Mouse (Mus musculus) bone marrow macrophage, adult 2 months (primary cell): ENCODE measurements around the gene Ppox. TPM values are rescaled to one million over a fixed set of nuclear protein-coding genes. Genes with fewer than 3 reads are reported as not detected.

Experiments used
- H3K27ac ChIP-seq: 2 replicates; pipeline ENCODE4 v1.5.1; 2012; ENCODE audit warnings: low read depth, low read length; ENCODE audit not compliant: insufficient read depth
- H3K4me1 ChIP-seq: 2 replicates; pipeline ENCODE4 v1.6.1; 2012; ENCODE audit warnings: low read length; ENCODE audit not compliant: control insufficient read depth, insufficient read depth
- H3K4me3 ChIP-seq: 2 replicates; pipeline ENCODE4 v1.5.1; 2012; ENCODE audit warnings: mild to moderate bottlenecking, low read length, moderate library complexity; ENCODE audit not compliant: insufficient read depth
- CTCF ChIP-seq: IDR thresholded peaks from 2 replicates; pipeline ENCODE4 v1.5.1; 2012; ENCODE audit warnings: low read depth, mild to moderate bottlenecking, low read length, moderate library complexity
- POLR2A ChIP-seq: IDR thresholded peaks from 2 replicates; pipeline ENCODE4 v1.6.1; 2012; ENCODE audit warnings: mild to moderate bottlenecking, low read depth, low read length, borderline replicate concordance
- polyA plus RNA-seq: library from polyadenylated mRNA; stranded (reverse); fragments of >200 nt; gene quantifications from 2 replicates; pipeline ENCODE4 v1.2.4, GENCODE M21; 2012; ENCODE audit not compliant: missing spikeins, insufficient read depth, insufficient read length

Ppox gene
- polyA plus RNA-seq, 1 experiment = 28.1 TPM

DNA sequence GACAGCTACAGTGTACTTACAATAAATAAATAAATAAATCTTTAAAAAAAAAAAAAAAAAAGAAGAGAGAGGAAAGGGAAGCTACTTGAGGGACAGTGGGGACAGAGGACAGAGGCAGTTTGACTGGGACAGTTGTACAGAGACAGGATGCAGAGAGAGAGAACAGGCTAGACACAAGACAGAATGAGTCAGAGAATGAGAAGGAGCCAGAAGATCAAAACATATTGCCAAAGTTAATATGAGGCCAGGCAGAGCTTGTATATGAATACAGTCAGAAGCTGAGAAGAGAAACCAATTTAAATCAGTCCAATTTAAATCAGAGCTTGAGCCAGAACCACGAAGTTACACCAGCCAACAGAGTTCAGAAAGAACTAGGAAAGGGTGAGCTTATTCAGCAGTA is 12.6 kb downstream of the Ppox start:
- Histone ChIP-seq H3K4me3 (no peak overlapping the region), H3K4me1 (peaks cover 38% of the 10 kb centered on the region), H3K27ac (peak overlapping the region; percentile 45)
- TF ChIP-seq POLR2A (no peak), CTCF (no peak)

DNA sequence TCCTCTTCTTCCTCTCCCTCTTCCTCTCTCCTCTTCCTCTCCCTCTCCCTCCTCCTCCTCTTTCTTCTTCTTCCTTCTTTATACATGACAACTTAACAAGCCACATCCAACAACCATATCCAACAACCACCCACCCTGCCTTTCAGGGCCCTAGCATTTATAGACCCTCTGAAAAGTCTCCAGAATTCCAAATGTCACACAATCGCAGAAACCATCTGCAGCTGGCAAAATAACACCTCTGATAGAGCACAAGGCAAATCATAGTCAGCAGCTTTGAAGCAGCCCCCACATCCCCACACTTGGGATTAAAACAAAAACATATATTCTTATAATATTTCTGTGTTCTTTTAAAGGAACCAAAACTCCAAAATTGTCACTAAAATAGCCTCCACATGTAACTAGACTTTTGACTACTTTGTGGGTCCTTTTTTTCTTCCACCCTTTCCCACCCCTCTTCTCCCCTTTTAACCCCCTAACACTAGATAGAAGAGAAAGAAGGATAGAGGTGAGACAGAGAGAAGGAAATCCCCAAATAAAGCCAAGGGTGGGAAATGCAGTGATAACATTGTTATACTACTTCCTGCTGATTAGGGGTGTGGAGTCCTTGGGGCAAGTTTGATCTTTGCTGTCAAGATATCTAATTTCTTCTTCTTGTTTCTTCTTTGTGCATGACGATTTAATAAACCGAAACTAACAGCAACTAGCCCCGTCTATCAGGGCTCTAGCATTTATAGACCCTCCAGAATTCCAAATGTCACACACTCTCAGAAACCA is 14.8 kb downstream of the Ppox start:
- H3K4me3 ChIP-seq = no peak overlapping the region
- H3K4me1 ChIP-seq = peaks cover 30% of the 10 kb centered on the region
- TF ChIP-seq CTCF = no peak
- no peak for TF ChIP-seq POLR2A
- no peak overlapping the region for H3K27ac ChIP-seq

DNA sequence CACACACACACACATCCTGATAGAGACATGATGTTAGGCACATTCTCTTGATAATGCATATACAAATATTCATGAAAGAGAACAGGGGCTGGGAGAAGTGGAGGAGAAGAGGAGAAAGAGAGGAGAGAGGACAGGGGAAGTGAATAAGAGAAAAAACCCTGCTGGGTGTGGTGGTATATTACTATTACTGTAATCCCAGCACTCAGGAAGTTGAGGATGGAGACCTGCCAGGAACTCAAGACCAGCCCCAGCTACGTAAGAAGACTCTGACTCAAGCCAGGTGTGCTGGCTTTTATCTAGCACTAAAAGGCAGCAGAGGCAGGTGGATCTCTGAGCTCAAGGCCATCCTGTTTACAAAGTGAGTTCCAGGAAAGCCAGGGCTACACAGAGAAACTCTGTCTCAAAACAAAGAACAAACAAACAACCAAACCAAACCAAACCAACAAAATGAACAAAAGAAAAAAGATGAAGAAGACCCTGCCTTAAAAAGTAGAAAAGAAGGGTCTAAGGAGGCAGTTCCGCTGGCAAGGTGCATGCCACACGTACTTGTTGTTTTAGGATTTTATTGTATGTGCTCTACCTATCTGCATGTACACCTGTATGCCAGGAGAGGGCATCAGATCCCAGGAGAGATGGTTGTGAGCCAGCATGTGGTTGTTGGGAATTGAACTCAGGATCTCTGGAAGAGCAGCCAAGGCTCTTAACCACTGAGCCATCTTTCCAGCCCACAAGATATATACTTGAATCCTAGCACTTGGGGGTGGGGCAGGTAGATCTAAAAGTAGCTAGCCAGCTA is 17.1 kb downstream of the Ppox start:
- no peak for TF ChIP-seq CTCF
- TF ChIP-seq POLR2A = no peak
- H3K4me3 ChIP-seq = no peak overlapping the region
- peak overlapping the region; percentile 61 for H3K27ac ChIP-seq
- H3K4me1 ChIP-seq = peaks cover 34% of the 10 kb centered on the region

DNA sequence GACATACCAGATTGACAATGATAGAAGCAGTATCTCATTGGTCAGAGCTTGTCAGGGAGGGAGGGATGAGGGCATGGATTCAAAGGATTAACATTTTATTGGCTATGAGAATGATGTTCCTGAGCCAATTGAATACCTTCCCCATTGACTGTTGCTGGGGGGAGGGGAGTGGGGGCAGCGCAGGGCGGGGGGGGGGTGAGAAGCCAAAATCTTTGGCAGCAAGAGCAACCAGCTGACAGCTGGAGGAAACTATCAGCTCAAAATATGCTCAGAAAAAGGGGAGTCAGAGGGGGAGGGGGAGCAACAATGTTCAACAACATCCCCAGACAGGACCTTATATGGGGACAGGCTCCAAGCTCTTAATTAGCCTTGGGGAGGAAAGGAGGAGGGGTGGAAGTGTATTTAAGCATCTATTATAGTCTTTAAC is 17.8 kb downstream of the Ppox start:
- H3K27ac ChIP-seq = peak overlapping the region; percentile 69
- peaks cover 30% of the 10 kb centered on the region for H3K4me1 ChIP-seq
- TF ChIP-seq CTCF (no peak), POLR2A (no peak)

DNA sequence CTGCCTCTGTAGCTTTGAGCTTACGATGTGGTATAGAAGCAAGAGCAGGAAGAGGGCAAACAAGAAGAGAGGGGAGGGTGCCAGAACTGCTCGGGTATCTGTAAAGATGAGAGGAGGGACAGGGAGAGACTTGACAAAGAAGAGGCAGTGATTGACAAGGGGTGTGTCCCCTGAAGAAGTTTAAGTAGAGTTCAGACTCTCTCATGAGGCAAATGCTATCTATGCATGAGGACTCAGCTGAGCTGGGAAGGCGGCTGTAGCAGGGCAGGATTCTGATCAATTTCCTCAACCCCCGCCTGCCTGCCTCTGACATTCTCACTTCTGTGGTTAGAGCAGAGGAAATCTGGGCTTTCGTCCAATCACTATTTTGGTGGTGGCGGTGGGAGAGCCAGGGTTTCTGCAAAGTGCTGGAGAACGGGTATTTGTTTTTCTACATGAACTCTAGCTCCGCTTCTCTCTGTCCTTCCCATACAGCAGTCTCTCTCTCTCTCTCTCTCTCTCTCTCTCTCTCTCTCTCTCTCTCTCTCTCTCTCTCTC is 18.3 kb downstream of the Ppox start:
- Histone ChIP-seq H3K4me3 (peak overlapping the region; percentile 34), H3K27ac (peak overlapping the region; percentile 69), H3K4me1 (peaks cover 30% of the 10 kb centered on the region)
- no peak for TF ChIP-seq CTCF
- no peak for TF ChIP-seq POLR2A

More for the DNA sequence above, 17.8 kb downstream of the Ppox start:
- H3K4me3 ChIP-seq = peak overlapping the region; percentile 34

DNA sequence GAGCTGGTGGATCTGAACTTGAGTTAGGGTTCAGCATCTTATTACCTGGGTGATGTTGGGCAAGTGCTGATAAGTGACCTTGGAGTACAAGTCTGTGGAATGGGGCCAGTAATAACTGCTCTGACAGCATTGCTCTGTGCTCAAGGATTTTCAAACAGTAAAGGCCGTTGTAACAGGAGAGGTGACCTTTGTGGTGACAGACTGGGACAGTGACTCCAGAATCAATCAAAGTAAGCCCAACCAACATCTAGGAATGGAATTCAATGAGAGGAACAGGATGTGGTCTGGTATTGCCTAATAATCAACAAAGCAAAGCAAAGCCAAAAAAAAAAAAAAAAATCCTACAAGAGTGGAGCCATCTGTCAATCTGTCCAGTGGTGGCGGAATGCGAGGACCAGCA is 20.7 kb downstream of the Ppox start:
- Histone ChIP-seq H3K27ac (no peak overlapping the region), H3K4me3 (no peak overlapping the region), H3K4me1 (peaks cover 28% of the 10 kb centered on the region)
- TF ChIP-seq POLR2A (no peak), CTCF (no peak)

DNA sequence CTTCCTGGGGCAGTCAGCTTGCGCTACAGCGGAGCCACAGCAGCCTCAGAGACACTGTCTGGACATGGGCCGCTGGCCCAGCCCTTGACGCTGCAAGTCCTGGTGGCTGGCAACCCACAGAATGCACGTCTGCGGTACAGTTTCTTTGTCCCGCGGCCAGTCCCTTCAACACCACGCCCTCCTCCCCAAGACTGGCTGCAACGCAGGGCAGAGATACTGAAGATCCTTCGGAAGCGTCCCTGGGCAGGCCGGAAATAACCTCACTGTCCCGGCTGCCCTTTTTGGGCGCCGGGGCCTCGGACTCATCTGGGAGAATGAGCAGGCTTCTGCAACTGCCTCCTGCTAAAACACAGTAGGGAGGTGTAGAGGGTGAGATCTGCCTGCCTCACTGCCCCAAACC is 22.1 kb downstream of the Ppox start:
- no peak for TF ChIP-seq CTCF
- no peak for TF ChIP-seq POLR2A
- peaks cover 26% of the 10 kb centered on the region for H3K4me1 ChIP-seq
- H3K27ac ChIP-seq = no peak overlapping the region
- no peak overlapping the region for H3K4me3 ChIP-seq

DNA sequence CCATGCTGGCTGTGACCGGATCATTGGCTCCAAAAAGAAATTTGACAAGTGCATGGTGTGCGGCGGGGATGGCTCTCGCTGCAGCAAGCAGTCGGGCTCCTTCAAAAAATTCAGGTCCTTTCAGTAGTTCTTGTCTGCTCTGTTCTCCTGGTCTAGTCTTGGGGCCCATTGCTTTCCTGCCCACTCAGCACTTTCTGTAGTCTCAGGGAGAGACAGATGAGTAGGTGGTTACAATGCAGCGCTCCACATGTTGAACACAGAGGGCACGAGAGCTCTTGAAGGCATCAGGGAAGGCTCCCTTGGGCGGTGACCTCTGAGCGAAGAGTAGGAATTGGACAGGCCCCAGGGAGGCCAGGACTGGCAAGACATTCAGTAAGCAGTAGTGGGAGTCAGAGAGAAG is 23.2 kb downstream of the Ppox start:
- Histone ChIP-seq H3K27ac (no peak overlapping the region), H3K4me1 (peaks cover 22% of the 10 kb centered on the region), H3K4me3 (no peak overlapping the region)
- TF ChIP-seq CTCF = no peak

DNA sequence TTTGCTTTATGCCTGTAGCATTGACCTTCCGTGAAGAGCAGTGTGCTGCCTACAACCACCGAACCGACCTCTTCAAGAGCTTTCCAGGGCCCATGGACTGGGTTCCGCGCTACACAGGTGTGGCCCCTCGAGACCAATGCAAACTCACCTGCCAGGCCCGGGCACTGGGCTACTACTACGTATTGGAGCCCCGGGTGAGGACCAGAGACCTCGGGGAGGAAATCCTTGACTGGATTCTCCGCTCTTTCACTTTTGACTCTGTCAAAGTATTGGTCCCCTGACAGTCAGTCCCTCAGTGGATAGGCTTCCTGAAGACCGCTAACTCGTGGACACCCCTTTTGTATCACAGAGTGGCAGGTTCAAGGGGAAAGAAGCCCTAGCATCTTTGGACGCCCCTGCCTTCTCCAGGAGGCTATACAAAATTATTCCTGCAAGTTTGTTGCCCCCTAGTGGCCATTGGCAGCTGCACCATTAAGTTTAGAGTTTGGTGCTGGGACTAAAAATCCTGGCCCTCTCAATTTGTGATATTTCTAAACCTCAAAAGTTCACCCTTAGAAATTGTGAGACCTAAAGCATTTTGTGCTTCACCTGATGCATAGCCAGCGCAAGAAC is 23.9 kb downstream of the Ppox start:
- H3K4me3 ChIP-seq = no peak overlapping the region
- H3K4me1 ChIP-seq = peaks cover 19% of the 10 kb centered on the region
- TF ChIP-seq CTCF (peak; percentile 58), POLR2A (no peak)
- H3K27ac ChIP-seq = no peak overlapping the region
